Mouse (Mus musculus) heart, postnatal 14 days (tissue): ENCODE data around the gene Urm1. TPM values are rescaled to one million over a fixed set of nuclear protein-coding genes. Genes with fewer than 3 reads are reported as not detected.
"Not testable (repeated sequence)": the region's sequence is repeated elsewhere in the genome, so short reads cannot be mapped to it uniquely, and the experiment has no call there.

Source experiments
- DNase-seq, 2 experiments: peaks; one replicate each; pipeline ENCODE4 v3.0.0; 2021 to 2022
- intact Hi-C: fragments of 180-260 bp; cut with DNase I; formaldehyde crosslinking; loops from one replicate; pipeline ENCODE4 v1.15.1; 2025
- long read RNA-seq, 2 experiments: library from polyadenylated mRNA; stranded (forward); transcript quantifications; one replicate each; pipeline ENCODE4 v2.0.0; 2021
- total RNA-seq, 2 experiments: library from RNA; stranded (reverse); gene quantifications; 2 replicates each; pipeline ENCODE4 v1.2.3; 2021

Urm1 gene
- 10 to 100 TPM; 30.4 to 31.7 TPM for total RNA-seq
- long read RNA-seq, experiment 1, transcript Urm1-201 (5 exons, 2,196 nt), result major isoform, 24 of 34 reads
- long read RNA-seq, experiment 1, partial matches to known transcripts, result 1 of 34 reads
- long read RNA-seq, experiment 1, other reads (novel, unspliced or antisense), result 8 of 34 reads
- long read RNA-seq, experiment 2, transcript Urm1-201 (5 exons, 2,196 nt), result major isoform, 9 of 12 reads
- long read RNA-seq, experiment 2, partial matches to known transcripts, result 0 of 12 reads
- long read RNA-seq, experiment 2, other reads (novel, unspliced or antisense), result 1 of 12 reads

GRCm38 (mm10) chr2:29820025-29820817, at the start of gene Urm1:
TSS of gene Urm1 (plus strand) at chr2:29820075.
- DNase-seq, result peak; percentile 67 to 70
- intact Hi-C loops, result no loop called here

DNA sequence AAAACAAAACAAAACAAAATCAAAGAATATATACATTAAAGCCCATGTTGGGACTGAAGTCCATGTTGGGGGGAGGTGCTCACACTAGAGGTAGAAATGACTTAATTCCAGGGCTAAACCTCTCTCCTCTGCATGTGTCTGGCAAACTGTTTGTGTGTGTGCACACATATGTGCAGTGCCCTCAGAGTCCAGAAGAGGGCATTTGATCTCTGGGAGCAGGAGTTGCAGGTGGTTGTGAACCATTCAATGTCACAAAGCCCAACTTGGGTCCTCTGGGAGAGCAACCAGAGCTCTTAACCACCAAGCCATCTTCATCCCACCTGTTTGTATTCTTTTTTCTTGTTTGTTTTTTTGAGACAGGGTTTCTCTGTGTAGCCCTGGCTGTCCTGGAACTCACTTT, 49.7 kb upstream of the Urm1 start:
- DNase-seq, result no peak
- intact Hi-C loops, result no loop called here

GRCm38 (mm10) chr2:29771611-29772461, 48.0 kb upstream of the Urm1 start:
- no peak for DNase-seq
- intact Hi-C loops, result no loop called here

DNA sequence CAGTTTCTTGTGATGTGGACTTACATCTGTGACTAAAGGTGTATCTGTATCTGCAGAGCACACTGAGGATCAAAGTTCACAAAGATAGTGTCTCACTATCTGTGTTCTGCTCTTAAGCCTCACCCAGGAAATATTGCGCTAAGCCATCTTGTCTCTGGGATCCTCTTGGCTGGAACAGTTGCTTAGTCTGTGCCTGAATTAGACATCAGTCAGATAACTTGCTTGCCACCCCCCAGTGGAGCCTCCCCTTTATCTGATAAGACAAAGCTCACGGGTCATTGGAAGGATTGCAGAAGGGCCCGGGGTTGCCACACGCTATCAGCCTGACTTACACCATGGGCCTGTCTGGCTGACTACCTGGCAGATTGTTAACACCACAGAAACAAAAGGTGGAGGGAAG, 46.6 kb upstream of the Urm1 start:
- intact Hi-C loops, result no loop called here
- no peak for DNase-seq

DNA sequence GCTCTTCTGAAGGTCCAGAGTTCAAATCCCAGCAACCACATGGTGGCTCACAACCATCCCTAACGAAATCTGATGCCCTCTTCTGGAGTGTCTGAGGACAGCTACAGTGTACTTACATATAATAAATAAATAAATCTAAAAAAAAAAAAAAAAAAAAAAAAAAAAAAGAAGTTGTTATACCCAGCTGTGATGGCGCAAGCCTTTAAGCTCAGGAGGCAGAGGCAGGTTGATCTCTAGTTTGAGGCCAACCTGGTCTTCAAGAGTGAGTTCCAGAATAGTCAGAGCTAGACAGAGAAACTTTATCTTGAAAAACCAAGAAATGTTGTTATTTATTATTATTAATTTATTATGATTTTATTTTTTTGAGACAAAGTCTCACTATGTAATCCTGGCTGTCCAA, 38.6 kb upstream of the Urm1 start:
- intact Hi-C loops, DNase-seq: not testable (repeated sequence)

GRCm38 (mm10) chr2:29784290-29784689, 35.6 kb upstream of the Urm1 start:
- intact Hi-C loops, result no loop called here
- no peak for DNase-seq

DNA sequence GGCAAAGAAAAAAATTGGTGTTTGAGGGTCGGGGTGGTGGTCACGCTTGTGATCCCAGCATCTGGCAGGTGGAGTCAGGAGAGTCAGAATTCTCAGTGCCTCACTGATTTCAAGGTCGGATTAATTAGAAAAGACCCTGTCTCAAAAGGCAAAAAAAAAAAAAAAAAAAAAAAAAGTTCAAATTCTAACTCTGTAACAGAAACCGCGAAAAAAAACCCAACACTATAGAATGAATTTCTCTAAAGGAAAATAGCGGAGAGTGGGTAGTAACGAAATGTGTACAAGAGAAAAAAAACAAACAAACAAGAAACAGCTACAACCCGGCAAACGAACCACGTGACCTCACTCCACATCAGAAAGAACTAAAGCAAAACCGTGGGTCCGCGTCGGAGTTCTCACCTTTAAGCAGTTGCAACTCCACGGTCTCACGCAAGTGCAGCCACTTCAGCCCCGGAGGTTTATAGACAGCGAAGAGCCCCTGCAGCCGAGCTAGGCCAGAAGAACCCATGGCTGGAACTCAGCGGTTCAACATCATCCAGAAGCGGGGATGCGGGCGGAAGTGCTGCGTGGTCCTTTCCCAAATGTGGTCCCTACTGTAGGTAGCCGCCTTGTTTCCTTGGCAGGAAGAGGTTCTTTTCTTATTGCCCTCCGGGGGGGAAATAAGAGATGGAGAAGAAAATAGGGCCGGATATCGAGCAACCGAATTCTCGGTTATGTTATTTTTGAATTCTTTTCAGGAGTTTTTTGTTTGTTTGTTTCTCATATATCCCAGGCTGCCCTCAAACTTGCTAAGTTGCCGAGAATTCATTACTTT, 32.6 kb upstream of the Urm1 start, which contains the start of gene Coq4:
Gene Coq4 (plus strand): TSS at position 390 of the 814 bp plus-strand sequence.
- intact Hi-C loops, result no loop called here
- peak; percentile 83 to 93 for DNase-seq

DNA sequence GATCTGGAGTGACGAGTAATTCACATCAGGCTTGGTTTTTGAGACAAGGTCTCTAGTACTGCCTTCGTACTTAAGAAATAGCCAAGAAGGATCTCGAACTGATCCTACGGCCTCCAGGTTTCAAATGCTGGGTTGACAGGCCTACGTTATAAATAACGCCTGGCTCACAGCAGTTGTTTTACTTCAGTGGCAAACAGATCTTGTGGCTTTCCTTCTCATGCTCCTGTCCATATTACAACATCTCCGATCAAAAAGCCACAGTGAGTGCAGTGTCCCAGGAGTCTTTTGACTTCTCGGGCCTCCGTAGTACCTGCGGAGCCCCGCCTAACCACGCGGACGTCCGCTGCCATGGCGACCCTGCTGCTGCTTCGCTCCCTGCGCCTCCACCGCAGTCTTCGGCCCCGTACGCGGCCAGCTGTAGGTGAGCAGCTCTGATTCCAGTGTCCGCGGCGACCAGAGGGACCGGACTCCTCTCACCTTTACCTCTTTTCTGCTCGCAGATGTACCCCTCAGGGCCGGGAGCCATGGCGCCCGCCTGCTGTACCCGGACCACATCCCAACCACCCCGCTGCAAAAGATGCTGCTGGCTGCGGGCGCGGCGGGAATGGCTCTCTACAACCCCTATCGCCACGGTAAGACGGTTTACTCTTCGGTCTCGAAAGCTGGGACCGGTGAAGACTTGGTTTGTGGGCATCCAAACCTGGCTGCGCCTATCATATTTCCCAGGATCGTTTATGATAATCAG, 31.8 kb upstream of the Urm1 start, which contains the start of gene Trub2:
Gene Trub2 (minus strand): TSS at position 566 of the 745 bp plus-strand sequence.
- intact Hi-C loops, result no loop called here

GRCm38 (mm10) chr2:29792772-29793487, 26.9 kb upstream of the Urm1 start:
- no peak for DNase-seq
- intact Hi-C loops, result no loop called here

More for the DNA sequence above, 31.8 kb upstream of the Urm1 start, which contains the start of gene Trub2:
- peak; percentile 79 to 82 for DNase-seq

GRCm38 (mm10) chr2:29802075-29802826, 17.6 kb upstream of the Urm1 start, which contains the start of gene Slc27a4:
TSS of gene Slc27a4 (plus strand) at chr2:29802634.
- intact Hi-C loops, result no loop called here
- DNase-seq, result peak; percentile 97 to 98

GRCm38 (mm10) chr2:29802827-29803201, 17.1 kb upstream of the Urm1 start:
- intact Hi-C loops, result no loop called here
- DNase-seq, result peak in 1 of 2 experiments; percentile 58

GRCm38 (mm10) chr2:29803400-29803831, 16.5 kb upstream of the Urm1 start:
- peak in 1 of 2 experiments; percentile 37 for DNase-seq
- intact Hi-C loops, result no loop called here

DNA sequence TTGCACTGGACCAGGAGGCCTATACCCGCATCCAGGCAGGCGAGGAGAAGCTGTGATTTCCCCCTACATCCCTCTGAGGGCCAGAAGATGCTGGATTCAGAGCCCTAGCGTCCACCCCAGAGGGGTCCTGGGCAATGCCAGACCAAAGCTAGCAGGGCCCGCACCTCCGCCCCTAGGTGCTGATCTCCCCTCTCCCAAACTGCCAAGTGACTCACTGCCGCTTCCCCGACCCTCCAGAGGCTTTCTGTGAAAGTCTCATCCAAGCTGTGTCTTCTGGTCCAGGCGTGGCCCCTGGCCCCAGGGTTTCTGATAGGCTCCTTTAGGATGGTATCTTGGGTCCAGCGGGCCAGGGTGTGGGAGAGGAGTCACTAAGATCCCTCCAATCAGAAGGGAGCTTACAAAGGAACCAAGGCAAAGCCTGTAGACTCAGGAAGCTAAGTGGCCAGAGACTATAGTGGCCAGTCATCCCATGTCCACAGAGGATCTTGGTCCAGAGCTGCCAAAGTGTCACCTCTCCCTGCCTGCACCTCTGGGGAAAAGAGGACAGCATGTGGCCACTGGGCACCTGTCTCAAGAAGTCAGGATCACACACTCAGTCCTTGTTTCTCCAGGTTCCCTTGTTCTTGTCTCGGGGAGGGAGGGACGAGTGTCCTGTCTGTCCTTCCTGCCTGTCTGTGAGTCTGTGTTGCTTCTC, 4.0 kb upstream of the Urm1 start:
- no peak for DNase-seq
- intact Hi-C loops, result loop anchor here (2.0 to 5.0 kb wide), 3 partner anchors 43 to 166 kb away; no protein-coding TSS in a partner anchor

- DNase-seq, result peak; percentile 80 to 89
- intact Hi-C loops, result loop anchor here (2.0 to 5.0 kb wide), 3 partner anchors 41 to 165 kb away; no protein-coding TSS in a partner anchor
These were observed 2.2 kb upstream of the Urm1 start for GRCm38 (mm10) chr2:29817426-29818232.

- no peak for DNase-seq
- intact Hi-C loops, result loop anchor here (5.0 kb wide), 1 partner anchor 163 kb away; no protein-coding TSS in a partner anchor
These were observed 512 bp upstream of the Urm1 start for GRCm38 (mm10) chr2:29819363-29819762.
